Mouse (Mus musculus): ENCODE measurements at regions not wholly inside any gene's neighbourhood (a gene's known extent, or its start where the extent isn't known, plus 50 kb on each side); places are given as distances from the start of the nearest gene placed in this dataset.
A peak's percentile ranks its signal among the peaks of the same experiment; 100 is the strongest.

- H3K9ac ChIP-seq (replicated peaks) = no peak overlapping the region
- no peaks in the 10 kb centered on the region for H3K9me3 ChIP-seq (ENCODE audit: control insufficient read depth, low read length)
- H3K4me3 ChIP-seq (ENCODE audit: insufficient read depth in 1 of 2, low read depth in 2 of 2, low read length in 2 of 2) = no peak overlapping the region
- no peaks in the 10 kb centered on the region for H3K27me3 ChIP-seq (ENCODE audit: control insufficient read depth, insufficient read depth, low read length)
- no peak overlapping the region for H3K4me2 ChIP-seq (ENCODE audit: low read depth)
- H3K27ac ChIP-seq = no peak overlapping the region
- no peaks in the 10 kb centered on the region for H3K36me3 ChIP-seq (replicated peaks; ENCODE audit: control insufficient read depth, insufficient read depth, low read depth)
- peak; percentile 31; the same call in 1 of the 2 replicates for TF ChIP-seq EP300 (IDR thresholded peaks at IDR 0.05; ENCODE audit: low read depth)
- no peak for TF ChIP-seq CTCF (IDR thresholded peaks at IDR 0.05; ENCODE audit: low read depth)
- peaks cover 0 to 6% of the 10 kb centered on the region in 2 experiments; a peak in 1 of 4 replicates for H3K4me1 ChIP-seq (replicated peaks; ENCODE audit: control insufficient read depth in 2 of 2, insufficient read depth in 2 of 2, low read length in 1 of 2)
- DNase-seq (ENCODE audit: low read depth in 3 of 3, low spot score in 3 of 3) (no peak), ATAC-seq (ENCODE audit: insufficient read depth) (peak; percentile 86)
- 49% methylated on average over 2 of the region's 2 CpGs for WGBS (ENCODE audit: insufficient replicate concordance)
Measured at GRCm38 (mm10) chr2:19744986-19745660, 87.6 kb downstream of the Otud1 start.

GRCm38 (mm10) chr2:19752753-19753152 lies 95.2 kb downstream of the Otud1 start:
- no peaks in the 10 kb centered on the region for H3K4me1 ChIP-seq (replicated peaks; ENCODE audit: control insufficient read depth in 2 of 2, insufficient read depth in 2 of 2, low read length in 1 of 2)
- no peaks in the 10 kb centered on the region for H3K9me3 ChIP-seq (ENCODE audit: control insufficient read depth, low read length)
- ATAC-seq (ENCODE audit: insufficient read depth) (no peak), DNase-seq (ENCODE audit: low read depth in 3 of 3, low spot score in 3 of 3) (no peak)
- H3K27ac ChIP-seq = no peak overlapping the region
- H3K27me3 ChIP-seq (ENCODE audit: control insufficient read depth, insufficient read depth, low read length) = no peaks in the 10 kb centered on the region
- no peak for TF ChIP-seq EP300 (IDR thresholded peaks at IDR 0.05; ENCODE audit: low read depth)
- TF ChIP-seq CTCF (IDR thresholded peaks at IDR 0.05; ENCODE audit: low read depth) = no peak
- H3K4me3 ChIP-seq (ENCODE audit: insufficient read depth in 1 of 2, low read depth in 2 of 2, low read length in 2 of 2) = no peak overlapping the region
- no peaks in the 10 kb centered on the region for H3K36me3 ChIP-seq (replicated peaks; ENCODE audit: control insufficient read depth, insufficient read depth, low read depth)
- no peak overlapping the region for H3K9ac ChIP-seq (replicated peaks)
- WGBS (ENCODE audit: insufficient replicate concordance) = 77% methylated on average over 11 of the region's 11 CpGs
- H3K4me2 ChIP-seq (ENCODE audit: low read depth) = no peak overlapping the region

GRCm38 (mm10) chr2:19753479-19753878 lies 95.9 kb downstream of the Otud1 start:
- ATAC-seq (ENCODE audit: insufficient read depth) (no peak), DNase-seq (ENCODE audit: low read depth in 3 of 3, low spot score in 3 of 3) (no peak)
- Histone ChIP-seq H3K4me1 (replicated peaks; ENCODE audit: control insufficient read depth in 2 of 2, insufficient read depth in 2 of 2, low read length in 1 of 2) (no peaks in the 10 kb centered on the region), H3K27me3 (ENCODE audit: control insufficient read depth, insufficient read depth, low read length) (no peaks in the 10 kb centered on the region), H3K27ac (no peak overlapping the region), H3K9ac (replicated peaks) (no peak overlapping the region), H3K4me2 (ENCODE audit: low read depth) (no peak overlapping the region), H3K9me3 (ENCODE audit: control insufficient read depth, low read length) (no peaks in the 10 kb centered on the region), H3K4me3 (ENCODE audit: insufficient read depth in 1 of 2, low read depth in 2 of 2, low read length in 2 of 2) (no peak overlapping the region), H3K36me3 (replicated peaks; ENCODE audit: control insufficient read depth, insufficient read depth, low read depth) (no peaks in the 10 kb centered on the region)
- TF ChIP-seq EP300 (IDR thresholded peaks at IDR 0.05; ENCODE audit: low read depth) (no peak), CTCF (IDR thresholded peaks at IDR 0.05; ENCODE audit: low read depth) (no peak)

GRCm38 (mm10) chr2:19757910-19758309 lies 100.4 kb downstream of the Otud1 start:
- no peak for ATAC-seq (ENCODE audit: insufficient read depth)
- Histone ChIP-seq H3K4me2 (ENCODE audit: low read depth) (no peak overlapping the region), H3K4me3 (ENCODE audit: insufficient read depth in 1 of 2, low read depth in 2 of 2, low read length in 2 of 2) (no peak overlapping the region), H3K9ac (replicated peaks) (no peak overlapping the region), H3K27ac (no peak overlapping the region), H3K36me3 (replicated peaks; ENCODE audit: control insufficient read depth, insufficient read depth, low read depth) (no peaks in the 10 kb centered on the region), H3K4me1 (replicated peaks; ENCODE audit: control insufficient read depth in 2 of 2, insufficient read depth in 2 of 2, low read length in 1 of 2) (no peaks in the 10 kb centered on the region), H3K9me3 (ENCODE audit: control insufficient read depth, low read length) (no peaks in the 10 kb centered on the region), H3K27me3 (ENCODE audit: control insufficient read depth, insufficient read depth, low read length) (no peaks in the 10 kb centered on the region)
- 56% methylated on average over 4 of the region's 4 CpGs for WGBS (ENCODE audit: insufficient replicate concordance)
- no peak for TF ChIP-seq EP300 (IDR thresholded peaks at IDR 0.05; ENCODE audit: low read depth)
- TF ChIP-seq CTCF (IDR thresholded peaks at IDR 0.05; ENCODE audit: low read depth) = no peak
- DNase-seq (ENCODE audit: low read depth in 3 of 3, low spot score in 3 of 3) = no peak

GRCm38 (mm10) chr2:19759169-19759568 lies 101.6 kb downstream of the Otud1 start:
- DNase-seq (ENCODE audit: low read depth in 3 of 3, low spot score in 3 of 3) (no peak), ATAC-seq (ENCODE audit: insufficient read depth) (peak; percentile 28; the same call in 1 of the 2 replicates)
- WGBS (ENCODE audit: insufficient replicate concordance) = 18% methylated on average over 2 of the region's 2 CpGs
- Histone ChIP-seq H3K27ac (no peak overlapping the region), H3K36me3 (replicated peaks; ENCODE audit: control insufficient read depth, insufficient read depth, low read depth) (no peaks in the 10 kb centered on the region), H3K9me3 (ENCODE audit: control insufficient read depth, low read length) (no peaks in the 10 kb centered on the region), H3K4me1 (replicated peaks; ENCODE audit: control insufficient read depth in 2 of 2, insufficient read depth in 2 of 2, low read length in 1 of 2) (no peaks in the 10 kb centered on the region), H3K27me3 (ENCODE audit: control insufficient read depth, insufficient read depth, low read length) (no peaks in the 10 kb centered on the region), H3K9ac (replicated peaks) (no peak overlapping the region), H3K4me2 (ENCODE audit: low read depth) (no peak overlapping the region), H3K4me3 (ENCODE audit: insufficient read depth in 1 of 2, low read depth in 2 of 2, low read length in 2 of 2) (no peak overlapping the region)
- peak; percentile 23; the same call in 1 of the 2 replicates for TF ChIP-seq CTCF (IDR thresholded peaks at IDR 0.05; ENCODE audit: low read depth)
- no peak for TF ChIP-seq EP300 (IDR thresholded peaks at IDR 0.05; ENCODE audit: low read depth)
